19 mouse cellular contexts compared by ENCODE assay signal in the genomic region with DNA sequence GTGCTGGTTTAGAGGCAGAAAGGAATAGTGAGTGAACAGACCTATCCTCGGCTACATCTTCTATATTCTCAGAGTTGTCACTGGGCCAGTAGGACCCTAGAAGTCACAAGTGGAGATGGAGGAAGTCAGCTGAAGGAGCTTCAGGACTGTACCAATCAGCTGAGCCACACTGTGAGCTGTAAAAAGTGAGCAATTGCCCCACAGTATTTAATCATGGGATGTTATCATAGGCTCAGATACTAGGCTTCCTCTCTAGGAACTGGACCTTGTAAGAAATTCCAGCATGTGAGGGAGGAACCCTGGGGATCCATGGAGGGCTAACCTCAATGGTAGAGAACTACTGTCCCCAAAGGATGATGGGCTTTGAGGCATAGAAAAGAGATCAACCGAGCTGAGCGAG.
DNase-seq lines count a peak whose midpoint lies in the region; ATAC-seq and TF ChIP-seq lines count a peak whose summit lies in the region.
"Had no signal": no experiment of that assay in that cellular context is flagged by ENCODE, and none has a peak within 500 bp of the region (broad histone marks: within the 10 kb centered on the region; RNA-seq: fewer than 3 reads in every experiment).

No protein-coding gene starts in this region.

- H3K9ac ChIP-seq in heart, embryonic 11.5 days (ENCODE audit: low read depth, low read length) = no peak overlapping the region
- H3K9ac ChIP-seq in intestine, embryonic 15.5 days = no peak overlapping the region
- H3K9ac ChIP-seq in intestine, embryonic 16.5 days (ENCODE audit: low read depth, low read length) = no peak overlapping the region
- H3K9ac ChIP-seq: embryonic facial prominence, embryonic 12.5 days; forebrain, embryonic 13.5 days; forebrain, embryonic 15.5 days; forebrain, postnatal 0 days had no signal

- no peaks in the 10 kb centered on the region for H3K36me3 ChIP-seq in heart, embryonic 10.5 days
- no peaks in the 10 kb centered on the region for H3K36me3 ChIP-seq in heart, embryonic 11.5 days (ENCODE audit: control insufficient read depth, insufficient read depth, low read length)
- H3K36me3 ChIP-seq in intestine, embryonic 15.5 days = no peaks in the 10 kb centered on the region
- H3K36me3 ChIP-seq in intestine, embryonic 16.5 days (ENCODE audit: control insufficient read depth, insufficient read depth, low read length) = no peaks in the 10 kb centered on the region
- no peaks in the 10 kb centered on the region for H3K36me3 ChIP-seq in small intestine, adult 2 months (ENCODE audit: control insufficient read depth, insufficient read depth, low read length)
- H3K36me3 ChIP-seq: embryonic facial prominence, embryonic 10.5 days; embryonic facial prominence, embryonic 12.5 days; forebrain, embryonic 15.5 days had no signal

- WGBS in heart, embryonic 10.5 days = 91% methylated on average over 3 of the region's 3 CpGs
- WGBS in heart, embryonic 11.5 days (ENCODE audit: insufficient replicate concordance) = 85% methylated on average over 3 of the region's 3 CpGs
- WGBS in intestine, embryonic 15.5 days = 93% methylated on average over 3 of the region's 3 CpGs
- 93% methylated on average over 3 of the region's 3 CpGs for WGBS in intestine, embryonic 16.5 days
- WGBS in small intestine, adult 2 months = 66% methylated on average over 3 of the region's 3 CpGs

- H3K27ac ChIP-seq in heart, embryonic 10.5 days = no peak overlapping the region
- H3K27ac ChIP-seq in heart, embryonic 11.5 days (ENCODE audit: low read depth, low read length) = no peak overlapping the region
- H3K27ac ChIP-seq in intestine, embryonic 15.5 days = peak overlapping the region; percentile 37; the same call in 1 of the 2 replicates
- H3K27ac ChIP-seq in intestine, embryonic 16.5 days (ENCODE audit: low read length) = peak overlapping the region; percentile 73
- H3K27ac ChIP-seq in small intestine, adult 2 months (ENCODE audit: insufficient read depth, low read depth, low read length) = peak overlapping the region; percentile 80
- H3K27ac ChIP-seq: embryonic facial prominence, embryonic 10.5 days; embryonic facial prominence, embryonic 12.5 days; forebrain, embryonic 13.5 days; forebrain, embryonic 15.5 days had no signal

- H3K9me3 ChIP-seq in heart, embryonic 10.5 days = no peaks in the 10 kb centered on the region
- no peaks in the 10 kb centered on the region for H3K9me3 ChIP-seq in heart, embryonic 11.5 days (replicated peaks; ENCODE audit: control insufficient read depth, low read length)
- H3K9me3 ChIP-seq in intestine, embryonic 15.5 days = no peaks in the 10 kb centered on the region
- H3K9me3 ChIP-seq in intestine, embryonic 16.5 days (ENCODE audit: control insufficient read depth, low read length) = no peaks in the 10 kb centered on the region
- H3K9me3 ChIP-seq: embryonic facial prominence, embryonic 10.5 days; embryonic facial prominence, embryonic 12.5 days; forebrain, embryonic 13.5 days; forebrain, embryonic 15.5 days had no signal

- ATAC-seq in heart, embryonic 11.5 days (replicated peaks; ENCODE audit: insufficient number of reproducible peaks, low FRiP score, low TSS enrichment) = no peak
- ATAC-seq in intestine, embryonic 15.5 days = peak; percentile 75
- ATAC-seq in intestine, embryonic 16.5 days = peak; percentile 84
- ATAC-seq: forebrain, embryonic 13.5 days; forebrain, embryonic 15.5 days; forebrain, postnatal 0 days had no signal

- no peaks in the 10 kb centered on the region for H3K27me3 ChIP-seq in heart, embryonic 10.5 days (ENCODE audit: insufficient read depth, poor library complexity, severe bottlenecking)
- H3K27me3 ChIP-seq in heart, embryonic 11.5 days (ENCODE audit: control insufficient read depth, insufficient read depth, low read length) = no peaks in the 10 kb centered on the region
- no peaks in the 10 kb centered on the region for H3K27me3 ChIP-seq in intestine, embryonic 15.5 days (replicated peaks)
- no peaks in the 10 kb centered on the region for H3K27me3 ChIP-seq in intestine, embryonic 16.5 days (replicated peaks; ENCODE audit: control insufficient read depth, insufficient read depth, low read length)
- no peaks in the 10 kb centered on the region for H3K27me3 ChIP-seq in small intestine, adult 2 months (ENCODE audit: control insufficient read depth, insufficient read depth, low read length)
- H3K27me3 ChIP-seq: embryonic facial prominence, embryonic 12.5 days; forebrain, embryonic 13.5 days; forebrain, embryonic 15.5 days had no signal

- no peak overlapping the region for H3K4me2 ChIP-seq in heart, embryonic 11.5 days
- H3K4me2 ChIP-seq in intestine, embryonic 15.5 days (replicated peaks) = no peak overlapping the region
- H3K4me2 ChIP-seq in intestine, embryonic 16.5 days (ENCODE audit: low read depth, low read length) = no peak overlapping the region
- H3K4me2 ChIP-seq: embryonic facial prominence, embryonic 12.5 days; forebrain, embryonic 13.5 days; forebrain, embryonic 15.5 days had no signal

- DNase-seq in heart, embryonic 10.5 days (ENCODE audit: low spot score) = peak; percentile 27
- DNase-seq in cerebellum, adult 8-10 months = no peak
- no peak for DNase-seq in adrenal gland, postnatal 10 days
- DNase-seq: adrenal gland, adult 2 months; adrenal gland, postnatal 14 days; adrenal gland, postnatal 36 days; cerebellum, adult 11-12 months; cerebellum, adult 2 months; cerebellum, adult 9-11 months; cerebellum, postnatal 14 days; forebrain, postnatal 0 days had no signal

- H3K4me1 ChIP-seq in heart, embryonic 10.5 days = no peaks in the 10 kb centered on the region
- no peaks in the 10 kb centered on the region for H3K4me1 ChIP-seq in heart, embryonic 11.5 days (ENCODE audit: control insufficient read depth, insufficient read depth, low read length)
- H3K4me1 ChIP-seq in intestine, embryonic 15.5 days (replicated peaks) = no peaks in the 10 kb centered on the region
- H3K4me1 ChIP-seq in intestine, embryonic 16.5 days (ENCODE audit: control insufficient read depth, insufficient read depth, low read length) = no peaks in the 10 kb centered on the region
- peaks cover 7% of the 10 kb centered on the region; the same call in 1 of the 2 replicates for H3K4me1 ChIP-seq in small intestine, adult 2 months (ENCODE audit: control insufficient read depth, insufficient read depth, insufficient read length, low read length)
- H3K4me1 ChIP-seq: embryonic facial prominence, embryonic 10.5 days; embryonic facial prominence, embryonic 12.5 days; forebrain, embryonic 15.5 days had no signal

- no peak for TF ChIP-seq CTCF in small intestine, adult 2 months (IDR thresholded peaks at IDR 0.05; ENCODE audit: extremely low read depth, insufficient read length, insufficient replicate concordance, low read depth, low read length)

- H3K4me3 ChIP-seq in heart, embryonic 10.5 days = no peak overlapping the region
- H3K4me3 ChIP-seq in heart, embryonic 11.5 days (ENCODE audit: low read depth, low read length) = no peak overlapping the region
- no peak overlapping the region for H3K4me3 ChIP-seq in intestine, embryonic 15.5 days (replicated peaks)
- H3K4me3 ChIP-seq in intestine, embryonic 16.5 days (ENCODE audit: low read length) = no peak overlapping the region
- H3K4me3 ChIP-seq in small intestine, adult 2 months (ENCODE audit: low read depth, low read length) = no peak overlapping the region
- H3K4me3 ChIP-seq: embryonic facial prominence, embryonic 10.5 days; embryonic facial prominence, embryonic 12.5 days; forebrain, embryonic 13.5 days; forebrain, embryonic 15.5 days had no signal

- no peak for TF ChIP-seq POLR2A in small intestine, adult 2 months (IDR thresholded peaks at IDR 0.05; ENCODE audit: low read depth, low read length)

Comparison
In these comparisons a context has a peak if more than half of its experiments do, and no peak if none do; other contexts are left out.
1. H3K27ac ChIP-seq: peak in intestine, embryonic 15.5 days (single experiment), intestine, embryonic 16.5 days (single experiment) and small intestine, adult 2 months (single experiment); none in heart, embryonic 10.5 days (single experiment) and heart, embryonic 11.5 days (single experiment).